Mouse (Mus musculus) left cerebral cortex, adult 11 months (tissue): ENCODE measurements at regions not wholly inside any gene's neighbourhood (a gene's known extent, or its start where the extent isn't known, plus 50 kb on each side); places are given as distances from the start of the nearest gene placed in this dataset.

Experiments
- DNase-seq: peaks from one replicate; pipeline ENCODE4 v3.0.0; 2022; ENCODE audit warnings: low spot score

- peak; percentile 2 for DNase-seq
Observed at GRCm38 (mm10) chr6:105143870-105144269, 533.6 kb upstream of the Cntn4 start.
